Mouse (Mus musculus) limb, embryonic 14.5 days (tissue): ENCODE data around the gene Atp13a1. TPM values are rescaled to one million over a fixed set of nuclear protein-coding genes. Genes with fewer than 3 reads are reported as not detected.

Source experiments
- ATAC-seq: fragments of 200-750 bp; cut with Nextera tagmentation; 2 replicates; pipeline ENCODE4 v1.8.0; 2017; ENCODE audit warnings: low read depth, moderate number of reproducible peaks, moderate TSS enrichment; ENCODE audit not compliant: low FRiP score
- DNase-seq: peaks from one replicate; pipeline ENCODE4 v3.0.0-alpha.2; 2015; ENCODE audit warnings: low spot score
- H3K27ac ChIP-seq: fragments of 300-500 bp; sonication (generic); replicated peaks from 2 replicates; pipeline ENCODE4 v1.5.1; 2014; ENCODE audit warnings: low read depth, mild to moderate bottlenecking, low read length, moderate library complexity, mixed read lengths
- H3K27me3 ChIP-seq: fragments of 300-500 bp; sonication (generic); 2 replicates; pipeline ENCODE4 v1.6.1; 2014; ENCODE audit warnings: low read length, mixed read lengths; ENCODE audit not compliant: control insufficient read depth, insufficient read depth
- H3K36me3 ChIP-seq: fragments of 300-500 bp; sonication (generic); 2 replicates; pipeline ENCODE4 v1.6.1; 2014; ENCODE audit warnings: mild to moderate bottlenecking, low read length, moderate library complexity, mixed read lengths; ENCODE audit not compliant: control insufficient read depth, insufficient read depth
- H3K4me1 ChIP-seq: fragments of 300-500 bp; sonication (generic); 2 replicates; pipeline ENCODE4 v1.6.1; 2014; ENCODE audit warnings: antibody characterized with exemption, low read length, mixed read lengths; ENCODE audit not compliant: control insufficient read depth, insufficient read depth
- H3K4me2 ChIP-seq: fragments of 300-500 bp; sonication (generic); replicated peaks from 2 replicates; pipeline ENCODE4 v1.6.1; 2014; ENCODE audit warnings: low read depth, mild to moderate bottlenecking, low read length, moderate library complexity; ENCODE audit not compliant: severe bottlenecking
- H3K4me3 ChIP-seq: fragments of 300-500 bp; sonication (generic); replicated peaks from 2 replicates; pipeline ENCODE4 v1.5.1; 2014; ENCODE audit warnings: low read length
- H3K9ac ChIP-seq: fragments of 300-500 bp; sonication (generic); 2 replicates; pipeline ENCODE4 v1.6.1; 2014; ENCODE audit warnings: mild to moderate bottlenecking, low read depth, low read length, moderate library complexity; ENCODE audit not compliant: severe bottlenecking
- H3K9me3 ChIP-seq: fragments of 300-500 bp; sonication (generic); 2 replicates; pipeline ENCODE4 v1.6.1; 2016; ENCODE audit warnings: low read length; ENCODE audit not compliant: control insufficient read depth
- POLR2A ChIP-seq: fragments of 200-500 bp; IDR thresholded peaks from 2 replicates; pipeline ENCODE4 v1.8.0; 2012; ENCODE audit warnings: inconsistent platforms, mild to moderate bottlenecking, moderate library complexity, borderline replicate concordance; ENCODE audit not compliant: insufficient read depth, insufficient read length; ENCODE audit errors: extremely low read depth
- WGBS: fragments of 180-500 bp; shearing (Covaris S2); extraction: QIAGEN DNeasy Blood & Tissue Kit; methylation state at CpG from one replicate; pipeline ENCODE4 v1.1.7; 2014; 5-methylcytosine and 5-hydroxymethylcytosine counted together
- polyA plus RNA-seq, 2 experiments: library from polyadenylated mRNA; depleted of rRNA in 1 of 2; stranded (reverse) in 1 of 2; unstranded in 1 of 2; fragments of >200 nt; fragmentation: Nextera tagmentation in 1 of 2; extraction: Ambion mirVana in 1 of 2; gene quantifications; 2 replicates each; pipeline versions ENCODE4 v1.2.1 to v1.2.3; 2012 to 2014

Gene Atp13a1
- polyA plus RNA-seq, 2 experiments: 44.8 to 79.7 TPM

DNA sequence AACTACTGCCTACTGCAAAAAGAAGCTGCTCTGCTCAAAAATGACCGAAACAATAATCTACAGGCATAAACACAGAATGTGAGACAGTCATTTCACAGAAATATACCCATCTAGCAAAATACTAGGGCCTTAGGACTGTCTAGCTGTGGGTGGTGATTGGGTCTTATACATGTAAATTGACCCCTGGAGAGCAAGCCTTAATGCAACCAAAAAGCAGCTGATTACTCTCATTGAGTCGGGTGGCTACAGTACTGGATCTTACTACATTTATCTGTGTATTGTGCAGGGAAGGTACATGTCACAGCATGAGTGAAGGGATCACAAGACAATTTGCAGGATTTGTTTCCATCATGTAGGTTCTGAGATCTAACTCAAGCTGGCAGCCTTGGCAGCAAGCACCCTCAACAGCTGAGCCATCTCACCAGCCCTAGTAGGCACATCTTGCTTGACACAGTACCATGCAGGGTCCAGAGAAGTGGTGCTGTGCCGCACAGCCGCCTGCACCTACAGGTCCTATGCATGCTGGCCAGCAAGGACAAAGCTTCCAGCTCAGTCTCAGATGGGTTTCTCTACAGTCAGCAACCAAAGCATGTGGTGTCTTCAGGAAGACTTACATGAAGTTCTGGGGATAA, 29.0 kb upstream of the Atp13a1 start:
- DNase-seq (no peak), ATAC-seq (no peak)
- 90% methylated on average over 4 of the region's 4 CpGs for WGBS
- Histone ChIP-seq H3K9ac (no peak overlapping the region), H3K27me3 (no peaks in the 10 kb centered on the region), H3K36me3 (peaks cover 63% of the 10 kb centered on the region), H3K4me1 (no peaks in the 10 kb centered on the region), H3K9me3 (peaks cover 3% of the 10 kb centered on the region; the same call in 1 of the 2 replicates), H3K4me3 (no peak overlapping the region), H3K4me2 (no peak overlapping the region), H3K27ac (no peak overlapping the region)
- no peak for TF ChIP-seq POLR2A

DNA sequence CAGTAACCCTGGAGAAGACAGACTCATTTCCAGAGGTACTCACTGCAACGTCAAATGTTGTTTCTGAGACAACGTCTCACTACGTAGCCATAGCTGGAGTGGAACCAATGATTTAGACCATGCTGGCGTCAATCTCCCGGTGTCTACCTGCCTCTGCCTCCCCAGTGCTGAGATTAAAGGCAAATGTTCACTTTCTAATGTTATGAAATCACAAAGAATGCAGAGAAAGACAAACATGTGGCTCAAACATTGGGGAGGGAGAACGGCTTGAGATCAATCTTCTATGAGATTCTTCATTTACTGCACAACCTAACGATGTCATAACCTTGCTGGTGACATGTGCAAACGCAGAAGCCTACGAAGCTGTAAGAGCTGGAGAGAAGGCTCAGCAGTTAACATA, 19.7 kb upstream of the Atp13a1 start:
- DNase-seq (no peak), ATAC-seq (no peak)
- Histone ChIP-seq H3K27ac (no peak overlapping the region), H3K4me2 (no peak overlapping the region), H3K9me3 (peaks cover under 1% of the 10 kb centered on the region; the same call in 1 of the 2 replicates), H3K36me3 (peaks cover 35% of the 10 kb centered on the region), H3K27me3 (no peaks in the 10 kb centered on the region), H3K9ac (no peak overlapping the region), H3K4me3 (no peak overlapping the region), H3K4me1 (peaks cover 15% of the 10 kb centered on the region)
- WGBS: 73% methylated on average over 9 of the region's 9 CpGs
- TF ChIP-seq POLR2A: no peak

DNA sequence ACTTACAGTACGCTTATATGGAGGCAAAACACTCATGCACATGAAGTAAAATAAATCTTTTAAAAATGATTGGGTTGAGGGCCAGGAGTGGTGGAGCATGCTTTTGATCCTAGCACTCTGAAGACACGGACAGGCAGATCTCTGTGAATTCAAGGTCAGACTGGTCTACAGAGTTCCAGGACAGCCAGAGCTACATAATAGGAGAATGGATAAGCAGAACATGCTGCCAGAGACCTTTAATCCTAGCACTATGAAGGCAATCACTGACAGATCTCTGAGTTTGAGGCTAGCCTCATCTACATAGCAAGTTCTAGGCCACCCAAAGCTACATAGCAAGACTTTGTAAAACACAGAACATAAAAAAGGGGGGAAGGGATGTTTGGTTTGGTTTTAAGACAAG, 18.9 kb upstream of the Atp13a1 start:
- Histone ChIP-seq H3K4me2 (no peak overlapping the region), H3K9me3 (no peaks in the 10 kb centered on the region), H3K4me1 (peaks cover 15% of the 10 kb centered on the region), H3K9ac (no peak overlapping the region), H3K36me3 (peaks cover 26% of the 10 kb centered on the region), H3K4me3 (no peak overlapping the region), H3K27me3 (no peaks in the 10 kb centered on the region), H3K27ac (no peak overlapping the region)
- no peak for ATAC-seq
- no peak for TF ChIP-seq POLR2A
- DNase-seq: no peak
- 88% methylated on average over 2 of the region's 2 CpGs for WGBS

DNA sequence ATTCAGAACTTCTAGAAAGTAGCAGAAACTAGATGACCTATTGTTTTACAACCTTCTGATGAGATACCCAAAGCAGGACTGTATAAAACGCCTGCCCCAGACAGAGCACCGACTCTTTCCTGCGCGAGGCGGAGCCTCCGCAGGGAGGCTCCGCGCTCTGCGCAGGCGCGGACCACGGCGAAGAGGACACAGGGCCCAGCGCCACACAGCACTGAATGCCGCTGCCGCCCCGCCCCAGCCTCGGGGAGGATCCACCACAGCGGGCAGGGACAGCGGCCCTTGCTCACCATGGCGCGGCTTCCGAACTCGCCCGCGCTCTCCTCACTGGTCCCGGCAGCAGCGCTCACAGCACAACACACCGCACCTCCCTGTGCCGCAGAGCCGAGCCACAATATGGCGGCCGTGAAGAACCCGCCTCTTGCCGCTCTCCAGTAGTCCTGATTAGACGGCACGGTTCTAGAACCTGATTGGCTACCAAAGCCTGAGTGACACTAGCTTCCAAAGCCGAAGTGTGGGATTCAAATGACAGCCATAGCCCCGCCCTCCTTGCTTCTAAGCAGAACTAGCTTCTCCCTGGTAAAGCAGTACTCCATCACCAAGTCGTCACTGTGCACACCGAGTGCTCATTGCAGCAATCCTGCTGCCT, 16.3 kb upstream of the Atp13a1 start, which contains the start of gene Gm20422:
TSS of gene Gm20422 (minus strand) at position 384 of the 646 bp plus-strand sequence.
- Histone ChIP-seq H3K4me1 (peaks cover 15% of the 10 kb centered on the region), H3K27me3 (no peaks in the 10 kb centered on the region), H3K4me2 (peak within 1 kb of the TSS; percentile 74), H3K27ac (peak within 1 kb of the TSS; percentile 99), H3K4me3 (peak within 1 kb of the TSS; percentile 86), H3K36me3 (peaks cover 6% of the 10 kb centered on the region; the same call in 1 of the 2 replicates), H3K9ac (peak within 1 kb of the TSS; percentile 96), H3K9me3 (no peaks in the 10 kb centered on the region)
- TF ChIP-seq POLR2A: peak; percentile 93
- DNase-seq (peak; percentile 99), ATAC-seq (peak; percentile 99)
- WGBS: 0% methylated on average over 41 of the region's 41 CpGs

DNA sequence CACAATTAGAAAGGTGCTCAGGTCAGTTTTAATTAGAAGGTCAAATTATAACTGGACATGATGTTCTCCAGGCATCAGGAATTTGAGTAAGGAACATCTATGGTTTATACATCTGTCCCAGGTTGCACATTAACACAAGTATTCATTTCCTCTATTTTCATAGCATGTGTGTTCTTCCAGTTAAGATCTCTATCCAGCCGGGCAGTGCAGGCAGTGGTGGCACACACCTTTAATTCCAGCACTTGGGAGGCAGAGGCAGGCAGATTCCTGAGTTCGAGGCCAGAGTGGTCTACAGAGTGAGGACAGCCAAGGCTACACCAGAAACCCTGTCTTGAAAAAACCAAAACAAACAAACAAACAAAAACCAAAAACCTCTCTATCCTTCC, 15.8 kb upstream of the Atp13a1 start:
- H3K27me3 ChIP-seq: no peaks in the 10 kb centered on the region
- WGBS: 54% methylated on average over 2 of the region's 2 CpGs
- no peak for DNase-seq
- peak overlapping the region; percentile 74; the same call in 1 of the 2 replicates for H3K4me2 ChIP-seq
- no peak for TF ChIP-seq POLR2A
- peak overlapping the region; percentile 86 for H3K4me3 ChIP-seq
- H3K4me1 ChIP-seq: peaks cover 15% of the 10 kb centered on the region
- H3K9ac ChIP-seq: no peak overlapping the region
- H3K36me3 ChIP-seq: peaks cover 3% of the 10 kb centered on the region; the same call in 1 of the 2 replicates
- no peaks in the 10 kb centered on the region for H3K9me3 ChIP-seq
- ATAC-seq: 0 out of 2 replicates have a peak, but pooled peaks have one; percentile 1
- H3K27ac ChIP-seq: peak overlapping the region; percentile 99
